Mouse (Mus musculus): ENCODE measurements around the gene Podxl. TPM values are rescaled to one million over a fixed set of nuclear protein-coding genes. Genes with fewer than 3 reads are reported as not detected.
A peak's percentile ranks its signal among the peaks of the same experiment; 100 is the strongest.

The Podxl gene
- polyA plus RNA-seq, 1 experiment from 2014 or later, result 11.4 TPM

- peaks cover 26% of the 10 kb centered on the region for H3K4me1 ChIP-seq (replicated peaks; ENCODE audit: control insufficient read depth, insufficient read depth, low read length)
- no peak overlapping the region for H3K4me3 ChIP-seq (replicated peaks; ENCODE audit: low read length)
- 8% methylated on average over 4 of the region's 4 CpGs for WGBS
- H3K27ac ChIP-seq (ENCODE audit: low read length), result peak overlapping the region; percentile 65
- no peaks in the 10 kb centered on the region for H3K27me3 ChIP-seq (replicated peaks; ENCODE audit: control insufficient read depth, insufficient read depth, low read length)
- H3K9me3 ChIP-seq (ENCODE audit: control insufficient read depth, low read length), result no peaks in the 10 kb centered on the region
- H3K9ac ChIP-seq (replicated peaks; ENCODE audit: low read depth, low read length), result peak overlapping the region; percentile 36; the same call in 1 of the 2 replicates
- peak; percentile 16; the same call in 1 of the 2 replicates for ATAC-seq
- H3K36me3 ChIP-seq (ENCODE audit: control insufficient read depth, insufficient read depth), result no peaks in the 10 kb centered on the region
- H3K4me2 ChIP-seq (ENCODE audit: low read length), result peak overlapping the region; percentile 18
These were observed 33.3 kb upstream of the Podxl start for GRCm38 (mm10) chr6:31597136-31597460.

GRCm38 (mm10) chr6:31596346-31597135 is 32.8 kb upstream of the Podxl start:
- Histone ChIP-seq H3K27ac (ENCODE audit: low read length) (peak overlapping the region; percentile 65), H3K27me3 (replicated peaks; ENCODE audit: control insufficient read depth, insufficient read depth, low read length) (no peaks in the 10 kb centered on the region), H3K4me1 (replicated peaks; ENCODE audit: control insufficient read depth, insufficient read depth, low read length) (peaks cover 26% of the 10 kb centered on the region), H3K9me3 (ENCODE audit: control insufficient read depth, low read length) (no peaks in the 10 kb centered on the region), H3K36me3 (ENCODE audit: control insufficient read depth, insufficient read depth) (no peaks in the 10 kb centered on the region), H3K9ac (replicated peaks; ENCODE audit: low read depth, low read length) (peak overlapping the region; percentile 36; the same call in 1 of the 2 replicates), H3K4me3 (replicated peaks; ENCODE audit: low read length) (no peak overlapping the region), H3K4me2 (ENCODE audit: low read length) (peak overlapping the region; percentile 18)
- peak; percentile 90 for ATAC-seq
- WGBS, result 3% methylated on average over 20 of the region's 20 CpGs

GRCm38 (mm10) chr6:31592579-31593238 is 28.9 kb upstream of the Podxl start:
- 73% methylated on average over 1 of the region's 1 CpGs for WGBS
- H3K27me3 ChIP-seq (replicated peaks; ENCODE audit: control insufficient read depth, insufficient read depth, low read length), result no peaks in the 10 kb centered on the region
- H3K4me3 ChIP-seq (replicated peaks; ENCODE audit: low read length), result no peak overlapping the region
- no peak overlapping the region for H3K4me2 ChIP-seq (ENCODE audit: low read length)
- H3K4me1 ChIP-seq (replicated peaks; ENCODE audit: control insufficient read depth, insufficient read depth, low read length), result peaks cover 14% of the 10 kb centered on the region
- H3K36me3 ChIP-seq (ENCODE audit: control insufficient read depth, insufficient read depth), result no peaks in the 10 kb centered on the region
- no peak overlapping the region for H3K9ac ChIP-seq (replicated peaks; ENCODE audit: low read depth, low read length)
- no peaks in the 10 kb centered on the region for H3K9me3 ChIP-seq (ENCODE audit: control insufficient read depth, low read length)
- no peak overlapping the region for H3K27ac ChIP-seq (ENCODE audit: low read length)
- ATAC-seq, result no peak

- no peak overlapping the region for H3K4me3 ChIP-seq (replicated peaks; ENCODE audit: low read length)
- H3K4me2 ChIP-seq (ENCODE audit: low read length), result no peak overlapping the region
- 81% methylated on average over 2 of the region's 2 CpGs for WGBS
- H3K27me3 ChIP-seq (replicated peaks; ENCODE audit: control insufficient read depth, insufficient read depth, low read length), result no peaks in the 10 kb centered on the region
- H3K9ac ChIP-seq (replicated peaks; ENCODE audit: low read depth, low read length), result no peak overlapping the region
- no peak overlapping the region for H3K27ac ChIP-seq (ENCODE audit: low read length)
- peaks cover 11% of the 10 kb centered on the region for H3K4me1 ChIP-seq (replicated peaks; ENCODE audit: control insufficient read depth, insufficient read depth, low read length)
- H3K9me3 ChIP-seq (ENCODE audit: control insufficient read depth, low read length), result no peaks in the 10 kb centered on the region
- no peak for ATAC-seq
- H3K36me3 ChIP-seq (ENCODE audit: control insufficient read depth, insufficient read depth), result no peaks in the 10 kb centered on the region
These were observed 28.3 kb upstream of the Podxl start for GRCm38 (mm10) chr6:31592128-31592527.

GRCm38 (mm10) chr6:31591676-31592075 is 27.9 kb upstream of the Podxl start:
- Histone ChIP-seq H3K27ac (ENCODE audit: low read length) (no peak overlapping the region), H3K4me1 (replicated peaks; ENCODE audit: control insufficient read depth, insufficient read depth, low read length) (peaks cover 7% of the 10 kb centered on the region), H3K36me3 (ENCODE audit: control insufficient read depth, insufficient read depth) (no peaks in the 10 kb centered on the region), H3K4me2 (ENCODE audit: low read length) (no peak overlapping the region), H3K9me3 (ENCODE audit: control insufficient read depth, low read length) (no peaks in the 10 kb centered on the region), H3K9ac (replicated peaks; ENCODE audit: low read depth, low read length) (no peak overlapping the region), H3K4me3 (replicated peaks; ENCODE audit: low read length) (no peak overlapping the region), H3K27me3 (replicated peaks; ENCODE audit: control insufficient read depth, insufficient read depth, low read length) (no peaks in the 10 kb centered on the region)
- WGBS, result 80% methylated on average over 3 of the region's 3 CpGs
- ATAC-seq, result no peak

GRCm38 (mm10) chr6:31590754-31591153 is 27.0 kb upstream of the Podxl start:
- Histone ChIP-seq H3K4me3 (replicated peaks; ENCODE audit: low read length) (no peak overlapping the region), H3K27ac (ENCODE audit: low read length) (no peak overlapping the region), H3K9me3 (ENCODE audit: control insufficient read depth, low read length) (no peaks in the 10 kb centered on the region), H3K9ac (replicated peaks; ENCODE audit: low read depth, low read length) (no peak overlapping the region), H3K36me3 (ENCODE audit: control insufficient read depth, insufficient read depth) (no peaks in the 10 kb centered on the region), H3K4me1 (replicated peaks; ENCODE audit: control insufficient read depth, insufficient read depth, low read length) (no peaks in the 10 kb centered on the region), H3K4me2 (ENCODE audit: low read length) (no peak overlapping the region), H3K27me3 (replicated peaks; ENCODE audit: control insufficient read depth, insufficient read depth, low read length) (no peaks in the 10 kb centered on the region)
- WGBS, result 96% methylated on average over 2 of the region's 2 CpGs
- no peak for ATAC-seq

- Histone ChIP-seq H3K27me3 (replicated peaks; ENCODE audit: control insufficient read depth, insufficient read depth, low read length) (no peaks in the 10 kb centered on the region), H3K36me3 (ENCODE audit: control insufficient read depth, insufficient read depth) (no peaks in the 10 kb centered on the region), H3K4me3 (replicated peaks; ENCODE audit: low read length) (no peak overlapping the region), H3K27ac (ENCODE audit: low read length) (no peak overlapping the region), H3K9me3 (ENCODE audit: control insufficient read depth, low read length) (no peaks in the 10 kb centered on the region), H3K4me1 (replicated peaks; ENCODE audit: control insufficient read depth, insufficient read depth, low read length) (no peaks in the 10 kb centered on the region), H3K4me2 (ENCODE audit: low read length) (no peak overlapping the region), H3K9ac (replicated peaks; ENCODE audit: low read depth, low read length) (no peak overlapping the region)
- WGBS, result 85% methylated on average over 3 of the region's 3 CpGs
- ATAC-seq, result no peak
These were observed 25.5 kb upstream of the Podxl start for GRCm38 (mm10) chr6:31589268-31589667.

- no peaks in the 10 kb centered on the region for H3K36me3 ChIP-seq (ENCODE audit: control insufficient read depth, insufficient read depth)
- H3K4me3 ChIP-seq (replicated peaks; ENCODE audit: low read length), result no peak overlapping the region
- no peaks in the 10 kb centered on the region for H3K9me3 ChIP-seq (ENCODE audit: control insufficient read depth, low read length)
- H3K4me2 ChIP-seq (ENCODE audit: low read length), result no peak overlapping the region
- no peak overlapping the region for H3K27ac ChIP-seq (ENCODE audit: low read length)
- H3K27me3 ChIP-seq (replicated peaks; ENCODE audit: control insufficient read depth, insufficient read depth, low read length), result no peaks in the 10 kb centered on the region
- ATAC-seq, result no peak
- WGBS, result 55% methylated on average over 4 of the region's 4 CpGs
- H3K4me1 ChIP-seq (replicated peaks; ENCODE audit: control insufficient read depth, insufficient read depth, low read length), result no peaks in the 10 kb centered on the region
- H3K9ac ChIP-seq (replicated peaks; ENCODE audit: low read depth, low read length), result no peak overlapping the region
These were observed 23.9 kb upstream of the Podxl start for GRCm38 (mm10) chr6:31587655-31588054.

- Histone ChIP-seq H3K4me1 (replicated peaks; ENCODE audit: control insufficient read depth, insufficient read depth, low read length) (no peaks in the 10 kb centered on the region), H3K27me3 (replicated peaks; ENCODE audit: control insufficient read depth, insufficient read depth, low read length) (no peaks in the 10 kb centered on the region), H3K9me3 (ENCODE audit: control insufficient read depth, low read length) (no peaks in the 10 kb centered on the region), H3K9ac (replicated peaks; ENCODE audit: low read depth, low read length) (no peak overlapping the region), H3K36me3 (ENCODE audit: control insufficient read depth, insufficient read depth) (no peaks in the 10 kb centered on the region), H3K27ac (ENCODE audit: low read length) (no peak overlapping the region), H3K4me2 (ENCODE audit: low read length) (no peak overlapping the region), H3K4me3 (replicated peaks; ENCODE audit: low read length) (no peak overlapping the region)
- ATAC-seq, result no peak
- 75% methylated on average over 2 of the region's 2 CpGs for WGBS
These were observed 22.3 kb upstream of the Podxl start for GRCm38 (mm10) chr6:31586127-31586526.

Measured in forebrain, embryonic 16.5 days (tissue).